Mouse (Mus musculus) kidney, postnatal 0 days (tissue): ENCODE measurements at regions not wholly inside any gene's neighbourhood (a gene's known extent, or its start where the extent isn't known, plus 50 kb on each side); places are given as distances from the start of the nearest gene placed in this dataset.

Source experiments
- ATAC-seq: fragments of 200-750 bp; cut with Nextera tagmentation; replicated peaks from 2 replicates; pipeline ENCODE4 v1.8.0; 2017; ENCODE audit warnings: low read depth, moderate number of reproducible peaks, moderate TSS enrichment, moderate library complexity; ENCODE audit not compliant: low FRiP score
- DNase-seq: peaks from one replicate; pipeline ENCODE4 v3.0.0-alpha.2; 2016; ENCODE audit warnings: low spot score
- H3K27ac ChIP-seq: fragments of 300-500 bp; sonication (generic); 2 replicates; pipeline ENCODE4 v1.5.1; 2014; ENCODE audit warnings: mild to moderate bottlenecking
- H3K27me3 ChIP-seq: fragments of 300-500 bp; sonication (generic); 2 replicates; pipeline ENCODE4 v1.6.1; 2014; ENCODE audit warnings: low read length, mixed read lengths; ENCODE audit not compliant: insufficient read depth
- H3K36me3 ChIP-seq: fragments of 300-500 bp; sonication (generic); 2 replicates; pipeline ENCODE4 v1.6.1; 2014; ENCODE audit warnings: low read length, mixed read lengths; ENCODE audit not compliant: insufficient read depth
- H3K4me1 ChIP-seq: fragments of 300-500 bp; sonication (generic); replicated peaks from 2 replicates; pipeline ENCODE4 v1.6.1; 2014; ENCODE audit warnings: antibody characterized with exemption, low read length, mixed read lengths; ENCODE audit not compliant: insufficient read depth
- H3K4me2 ChIP-seq: fragments of 300-500 bp; sonication (generic); 2 replicates; pipeline ENCODE4 v1.6.1; 2014; ENCODE audit warnings: mild to moderate bottlenecking, low read length, moderate library complexity, mixed read lengths
- H3K4me3 ChIP-seq: fragments of 300-500 bp; sonication (generic); replicated peaks from 2 replicates; pipeline ENCODE4 v1.5.1; 2014; ENCODE audit warnings: low read depth, low read length
- H3K9ac ChIP-seq: fragments of 300-500 bp; sonication (generic); 2 replicates; pipeline ENCODE4 v1.6.1; 2014; ENCODE audit warnings: low read depth, low read length
- H3K9me3 ChIP-seq: fragments of 300-500 bp; sonication (generic); replicated peaks from 2 replicates; pipeline ENCODE4 v1.6.1; 2016; ENCODE audit warnings: low read length, inconsistent platforms, mixed read lengths
- CTCF ChIP-seq: IDR thresholded peaks from 2 replicates; pipeline ENCODE4 v1.5.1; 2016; ENCODE audit warnings: antibody characterized with exemption, low read depth, mild to moderate bottlenecking, moderate library complexity
- WGBS: fragments of 180-500 bp; shearing (Covaris S2); extraction: QIAGEN DNeasy Blood & Tissue Kit; methylation state at CpG from one replicate; pipeline ENCODE4 v1.1.7; 2014; 5-methylcytosine and 5-hydroxymethylcytosine counted together

DNA sequence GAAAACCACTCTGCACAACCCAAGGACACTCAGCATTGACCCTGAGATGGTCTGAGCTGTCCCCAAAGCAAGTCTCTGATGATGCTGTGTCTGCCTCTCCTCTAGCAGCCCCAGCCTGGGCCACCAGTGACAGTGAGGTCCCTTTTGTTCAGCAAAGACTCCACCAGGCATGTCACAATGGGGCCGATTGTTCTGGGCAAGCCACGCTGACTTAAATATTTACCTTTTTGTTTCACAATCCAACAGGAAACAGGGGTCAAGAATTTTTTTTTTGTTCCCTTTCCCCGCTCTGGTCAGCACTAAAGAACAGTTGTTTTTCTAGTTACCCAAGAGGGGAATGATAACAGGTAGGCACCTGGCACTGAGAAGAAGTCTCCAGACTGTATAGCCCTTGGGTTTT, 72.4 kb upstream of the Errfi1 start:
- WGBS, result 51% methylated on average over 3 of the region's 3 CpGs
- Histone ChIP-seq H3K4me1 (peaks cover 11% of the 10 kb centered on the region), H3K9ac (no peak overlapping the region), H3K4me3 (no peak overlapping the region), H3K27ac (no peak overlapping the region), H3K4me2 (no peak overlapping the region), H3K9me3 (no peaks in the 10 kb centered on the region), H3K36me3 (no peaks in the 10 kb centered on the region), H3K27me3 (no peaks in the 10 kb centered on the region)
- ATAC-seq (no peak), DNase-seq (no peak)
- TF ChIP-seq CTCF, result no peak

DNA sequence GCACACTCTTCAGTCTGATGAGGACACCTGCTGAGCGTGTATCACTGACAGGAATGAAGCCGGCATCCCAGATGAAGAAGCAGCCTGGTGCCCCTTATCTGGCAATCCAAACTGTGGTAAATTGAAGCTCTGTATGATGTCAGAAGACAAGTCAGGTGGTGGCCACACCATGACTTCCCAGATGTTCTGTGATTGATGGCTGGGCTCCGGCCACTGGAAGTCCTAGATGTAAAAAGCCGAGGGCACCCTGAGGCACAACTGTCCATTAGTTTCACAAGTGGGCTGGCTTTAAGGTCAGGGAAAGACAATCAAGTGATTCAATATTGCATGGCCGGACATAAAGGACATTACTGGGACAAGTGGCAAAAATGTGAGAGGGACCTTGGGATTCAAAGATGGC, 74.4 kb upstream of the Errfi1 start:
- Histone ChIP-seq H3K27me3 (no peaks in the 10 kb centered on the region), H3K36me3 (no peaks in the 10 kb centered on the region), H3K9ac (no peak overlapping the region), H3K4me2 (no peak overlapping the region), H3K27ac (no peak overlapping the region), H3K4me3 (no peak overlapping the region), H3K9me3 (no peaks in the 10 kb centered on the region), H3K4me1 (peaks cover 11% of the 10 kb centered on the region)
- TF ChIP-seq CTCF, result no peak
- ATAC-seq (no peak), DNase-seq (no peak)
- WGBS, result 67% methylated on average over 5 of the region's 5 CpGs

DNA sequence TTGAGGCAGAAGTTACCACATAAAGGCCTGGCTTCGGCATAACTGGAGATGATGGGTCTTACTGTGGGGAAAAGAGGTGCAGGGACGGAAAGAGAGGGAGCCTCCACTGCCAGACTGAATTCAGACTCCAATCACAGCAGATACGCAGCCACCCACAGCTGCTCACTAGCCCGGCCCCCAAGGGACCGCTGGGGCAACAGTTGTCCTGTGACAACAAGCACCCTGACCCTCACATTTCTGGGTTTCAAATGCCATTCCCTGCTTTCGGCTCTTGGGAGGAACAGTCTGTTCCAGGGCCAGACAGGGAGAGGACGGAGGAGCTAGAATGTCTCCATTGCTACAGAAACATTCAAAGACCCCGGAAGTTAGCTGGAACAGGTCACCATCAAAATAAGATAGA, 75.0 kb upstream of the Errfi1 start:
- Histone ChIP-seq H3K27ac (peak overlapping the region; percentile 56), H3K9ac (no peak overlapping the region), H3K9me3 (no peaks in the 10 kb centered on the region), H3K4me3 (no peak overlapping the region), H3K36me3 (no peaks in the 10 kb centered on the region), H3K27me3 (no peaks in the 10 kb centered on the region), H3K4me2 (no peak overlapping the region), H3K4me1 (peaks cover 7% of the 10 kb centered on the region)
- no peak for ATAC-seq
- TF ChIP-seq CTCF, result no peak
- 38% methylated on average over 8 of the region's 8 CpGs for WGBS
- DNase-seq, result peak; percentile 51

DNA sequence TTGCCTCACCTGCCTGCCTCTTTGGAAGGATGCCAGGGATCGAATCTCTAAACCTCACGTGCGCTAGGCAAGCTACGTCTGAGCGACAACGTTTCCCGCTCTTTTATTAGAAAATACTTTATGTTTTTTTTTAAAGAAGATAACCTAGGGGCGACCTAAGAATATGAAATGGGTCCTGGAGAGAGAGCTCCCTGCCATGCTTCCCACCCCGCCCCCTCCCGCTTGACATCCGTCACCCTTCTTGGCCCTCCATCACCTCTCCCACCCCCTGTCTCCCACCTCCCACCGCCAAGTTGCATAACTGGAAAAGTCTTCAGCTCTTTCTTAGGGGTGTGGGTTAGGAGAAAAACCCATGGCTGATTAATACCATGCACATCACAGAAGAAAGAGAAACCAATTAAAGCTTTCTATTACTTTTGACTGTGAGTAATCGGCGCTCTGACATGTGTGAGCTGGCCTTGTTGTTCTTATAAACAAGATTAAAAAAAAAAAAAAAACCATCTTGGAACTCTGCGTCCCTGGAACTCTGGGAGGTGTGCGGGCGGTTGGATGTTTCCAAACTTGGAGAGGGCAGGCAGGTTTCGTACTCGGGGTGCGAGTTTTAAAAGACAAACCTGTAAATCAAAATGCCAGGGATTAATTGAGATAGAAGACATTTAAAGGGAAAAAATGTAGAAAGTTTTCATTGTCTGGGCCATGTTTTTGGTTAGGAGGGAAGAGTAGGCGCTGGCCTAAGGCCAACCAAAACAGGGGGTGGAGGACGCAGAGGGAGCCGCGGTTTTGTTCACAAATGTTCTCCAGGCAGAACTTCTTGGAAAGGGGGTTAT, 77.8 kb upstream of the Errfi1 start:
- 46% methylated on average over 24 of the region's 24 CpGs for WGBS
- H3K36me3 ChIP-seq, result no peaks in the 10 kb centered on the region
- H3K9ac ChIP-seq, result no peak overlapping the region
- no peak overlapping the region for H3K4me3 ChIP-seq
- ATAC-seq (no peak), DNase-seq (peak; percentile 86)
- H3K9me3 ChIP-seq, result 0 out of 2 replicates have a peak, but pooled peaks cover 4% of the 10 kb centered on the region
- H3K27me3 ChIP-seq, result no peaks in the 10 kb centered on the region
- peaks cover 7% of the 10 kb centered on the region for H3K4me1 ChIP-seq
- H3K27ac ChIP-seq, result peak overlapping the region; percentile 43
- H3K4me2 ChIP-seq, result no peak overlapping the region
- TF ChIP-seq CTCF, result no peak

DNA sequence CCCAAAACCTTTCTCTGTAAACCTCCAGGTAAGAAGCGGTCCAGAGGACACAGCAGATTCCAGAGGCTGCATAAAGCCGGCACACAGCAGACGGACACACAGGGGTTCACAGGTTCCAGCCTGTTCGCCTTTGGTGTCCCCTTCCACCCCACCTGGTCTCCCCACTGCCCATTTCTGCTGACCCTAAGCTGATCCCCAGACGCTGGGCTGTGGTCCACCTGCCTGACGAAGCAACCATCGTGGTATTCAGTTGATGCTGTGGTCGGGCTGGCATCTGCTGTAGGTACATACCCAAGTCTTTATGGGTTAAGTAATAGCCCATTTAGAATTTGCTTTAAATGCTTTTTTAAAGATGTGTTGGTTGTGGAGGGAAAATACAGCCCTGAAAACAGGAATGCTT, 78.4 kb upstream of the Errfi1 start:
- TF ChIP-seq CTCF, result no peak
- ATAC-seq, result no peak
- Histone ChIP-seq H3K27ac (peak overlapping the region; percentile 43; the same call in 1 of the 2 replicates), H3K4me1 (peaks cover 7% of the 10 kb centered on the region), H3K4me3 (no peak overlapping the region), H3K36me3 (no peaks in the 10 kb centered on the region), H3K4me2 (no peak overlapping the region), H3K27me3 (no peaks in the 10 kb centered on the region), H3K9me3 (0 out of 2 replicates have a peak, but pooled peaks cover 4% of the 10 kb centered on the region), H3K9ac (no peak overlapping the region)
- no peak for DNase-seq
- WGBS, result 87% methylated on average over 8 of the region's 8 CpGs

DNA sequence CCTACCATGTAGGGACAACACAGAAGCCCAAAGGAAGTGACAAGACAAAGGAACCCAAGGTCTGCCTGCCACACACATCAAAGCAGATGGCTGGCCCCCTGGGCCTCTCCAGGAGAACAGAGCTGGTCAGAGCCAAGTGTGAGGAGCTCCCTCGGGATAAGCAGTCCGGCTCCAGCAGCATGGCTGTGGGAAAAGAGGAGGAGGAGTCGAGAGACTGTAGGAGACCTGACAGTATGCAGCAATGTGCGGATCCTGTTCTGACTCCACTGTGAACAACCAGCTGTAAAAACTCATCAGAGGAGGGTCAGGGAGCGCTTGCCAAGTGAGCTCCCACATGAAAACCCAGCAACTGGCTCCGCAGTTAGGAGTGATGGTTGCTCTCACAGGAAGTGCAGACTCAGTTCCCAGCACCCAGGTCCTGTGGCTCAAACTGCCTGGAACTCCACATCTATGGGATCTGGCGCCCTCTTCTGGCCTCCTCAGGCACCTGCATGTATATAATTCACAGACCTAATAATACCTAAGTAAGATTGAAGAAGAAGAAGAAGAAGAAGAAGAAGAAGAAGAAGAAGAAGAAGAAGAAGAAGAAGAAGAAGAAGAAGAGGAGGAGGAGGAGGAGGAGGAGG, 79.3 kb upstream of the Errfi1 start:
- 0 out of 2 replicates have a peak, but pooled peaks cover 4% of the 10 kb centered on the region for H3K9me3 ChIP-seq
- no peaks in the 10 kb centered on the region for H3K27me3 ChIP-seq
- ATAC-seq (no peak), DNase-seq (no peak)
- peaks cover 7% of the 10 kb centered on the region for H3K4me1 ChIP-seq
- WGBS, result 72% methylated on average over 7 of the region's 7 CpGs
- no peaks in the 10 kb centered on the region for H3K36me3 ChIP-seq
- peak; percentile 34 for TF ChIP-seq CTCF
- H3K4me3 ChIP-seq, result no peak overlapping the region
- no peak overlapping the region for H3K9ac ChIP-seq
- H3K27ac ChIP-seq, result no peak overlapping the region
- no peak overlapping the region for H3K4me2 ChIP-seq
